ENCODE assay signal across 27 mouse cellular contexts in the genomic region with DNA sequence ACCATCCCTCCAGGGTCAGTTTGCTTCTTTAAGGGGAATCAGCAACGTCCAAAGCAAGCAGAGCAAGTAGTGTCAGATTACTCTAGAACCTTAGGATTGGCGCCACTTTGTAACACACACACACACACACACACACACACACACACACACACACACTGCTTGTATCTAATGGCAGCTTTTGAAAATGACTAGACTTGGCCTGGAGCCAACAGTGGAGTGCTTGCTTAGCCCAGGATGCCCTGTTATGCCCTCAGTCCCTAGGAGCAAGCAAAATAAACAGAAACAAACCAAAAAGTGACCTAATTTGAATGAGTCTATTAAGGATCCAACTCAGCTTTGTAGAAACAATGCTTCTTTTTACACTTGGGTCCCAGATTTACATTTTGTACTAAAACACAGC. TPM values are rescaled to one million over a fixed set of nuclear protein-coding genes. Genes with fewer than 3 reads are reported as not detected.
DNase-seq lines count a peak whose midpoint lies in the region; ATAC-seq lines count a peak whose summit lies in the region.
"Had no signal": no experiment of that assay in that cellular context is flagged by ENCODE, and none has a peak within 500 bp of the region (broad histone marks: within the 10 kb centered on the region; RNA-seq: fewer than 3 reads in every experiment).

No protein-coding gene starts in this region.

- 57% methylated on average over 2 of the region's 2 CpGs for WGBS in midbrain, embryonic 11.5 days
- 53% methylated on average over 2 of the region's 2 CpGs for WGBS in midbrain, embryonic 10.5 days
- 12% methylated on average over 2 of the region's 2 CpGs for WGBS in embryonic facial prominence, embryonic 11.5 days

- no peaks in the 10 kb centered on the region for H3K27me3 ChIP-seq in midbrain, embryonic 11.5 days (ENCODE audit: control insufficient read depth, insufficient read depth, low read length)
- peaks cover 30% of the 10 kb centered on the region for H3K27me3 ChIP-seq in midbrain, embryonic 10.5 days (ENCODE audit: low read depth, poor library complexity, severe bottlenecking)
- no peaks in the 10 kb centered on the region for H3K27me3 ChIP-seq in embryonic facial prominence, embryonic 11.5 days (ENCODE audit: control insufficient read depth, insufficient read depth, low read length)
- H3K27me3 ChIP-seq: forebrain, embryonic 15.5 days had no signal

- H3K4me2 ChIP-seq in midbrain, embryonic 11.5 days, result no peak overlapping the region
- no peak overlapping the region for H3K4me2 ChIP-seq in embryonic facial prominence, embryonic 11.5 days (ENCODE audit: low read depth, low read length)
- H3K4me2 ChIP-seq: forebrain, embryonic 15.5 days had no signal

- H3K9me3 ChIP-seq in midbrain, embryonic 11.5 days (ENCODE audit: control insufficient read depth, low read length), result no peaks in the 10 kb centered on the region
- no peaks in the 10 kb centered on the region for H3K9me3 ChIP-seq in midbrain, embryonic 10.5 days (replicated peaks)
- H3K9me3 ChIP-seq in embryonic facial prominence, embryonic 11.5 days (replicated peaks; ENCODE audit: control insufficient read depth, low read length), result no peaks in the 10 kb centered on the region
- H3K9me3 ChIP-seq: forebrain, embryonic 15.5 days had no signal

- peak; percentile 81 for DNase-seq in midbrain, embryonic 11.5 days (ENCODE audit: low spot score, missing footprints)
- no peak for DNase-seq in midbrain, embryonic 10.5 days (ENCODE audit: low spot score)
- DNase-seq in MN1 (ENCODE audit: low spot score), result peak; percentile 56
- peak; percentile 49 for DNase-seq in embryonic facial prominence, embryonic 11.5 days (ENCODE audit: low spot score)
- DNase-seq in lung, postnatal 14 days, result peak; percentile 64
- DNase-seq in cerebellum, postnatal 14 days, result no peak
- DNase-seq in heart, adult 8-10 months (ENCODE audit: low spot score), result no peak
- DNase-seq: adrenal gland, postnatal 25 days; cerebellum, adult 9-10 months; heart, adult 11 months; layer of hippocampus, postnatal 36 days; thymus, adult 2 months had no signal

- H3K4me3 ChIP-seq in midbrain, embryonic 11.5 days (ENCODE audit: low read depth, low read length), result no peak overlapping the region
- H3K4me3 ChIP-seq in midbrain, embryonic 10.5 days, result no peak overlapping the region
- no peak overlapping the region for H3K4me3 ChIP-seq in embryonic facial prominence, embryonic 11.5 days (ENCODE audit: low read depth, low read length)
- H3K4me3 ChIP-seq: forebrain, embryonic 15.5 days; myocyte had no signal

- H3K27ac ChIP-seq in midbrain, embryonic 11.5 days (ENCODE audit: low read depth, low read length), result no peak overlapping the region
- no peak overlapping the region for H3K27ac ChIP-seq in midbrain, embryonic 10.5 days (replicated peaks)
- no peak overlapping the region for H3K27ac ChIP-seq in embryonic facial prominence, embryonic 11.5 days (replicated peaks; ENCODE audit: low read depth, low read length)
- H3K27ac ChIP-seq: forebrain, embryonic 15.5 days; liver, embryonic 14.5 days had no signal

- no peaks in the 10 kb centered on the region for H3K36me3 ChIP-seq in midbrain, embryonic 11.5 days (ENCODE audit: control insufficient read depth, insufficient read depth, low read length)
- H3K36me3 ChIP-seq in midbrain, embryonic 10.5 days, result no peaks in the 10 kb centered on the region
- no peaks in the 10 kb centered on the region for H3K36me3 ChIP-seq in embryonic facial prominence, embryonic 11.5 days (replicated peaks; ENCODE audit: control insufficient read depth, insufficient read depth, low read depth, low read length)
- H3K36me3 ChIP-seq: forebrain, embryonic 15.5 days had no signal

- no peaks in the 10 kb centered on the region for H3K4me1 ChIP-seq in midbrain, embryonic 11.5 days (ENCODE audit: control insufficient read depth, insufficient read depth, low read length)
- H3K4me1 ChIP-seq in midbrain, embryonic 10.5 days, result peaks cover 7% of the 10 kb centered on the region
- no peaks in the 10 kb centered on the region for H3K4me1 ChIP-seq in embryonic facial prominence, embryonic 11.5 days (ENCODE audit: control insufficient read depth, insufficient read depth, low read length)
- H3K4me1 ChIP-seq: forebrain, embryonic 15.5 days had no signal

- H3K9ac ChIP-seq in midbrain, embryonic 11.5 days (ENCODE audit: low read length), result no peak overlapping the region
- H3K9ac ChIP-seq in embryonic facial prominence, embryonic 11.5 days (replicated peaks; ENCODE audit: low read length), result no peak overlapping the region
- H3K9ac ChIP-seq: forebrain, embryonic 15.5 days; liver, embryonic 14.5 days had no signal

- ATAC-seq in midbrain, embryonic 11.5 days (ENCODE audit: low FRiP score), result no peak
- ATAC-seq in embryonic facial prominence, embryonic 11.5 days (replicated peaks; ENCODE audit: insufficient number of reproducible peaks, low FRiP score, low TSS enrichment, low read depth), result no peak
- no peak for ATAC-seq in frontal cortex, adult (ENCODE audit: low TSS enrichment)
- ATAC-seq: forebrain, embryonic 15.5 days had no signal

RNA-seq across cellular contexts. Expression of a gene that starts 9.7 kb away (rescaled TPM):
- polyA plus RNA-seq in midbrain, embryonic 11.5 days (2014; fragmentation: Nextera tagmentation; extraction: Ambion mirVana), result not detected in 2 replicates
- polyA plus RNA-seq in midbrain, embryonic 10.5 days (2016; fragmentation: Nextera tagmentation; extraction: Ambion mirVana), result not detected in 2 replicates
- 0.08 and 0.11 TPM in 2 replicates for polyA plus RNA-seq in embryonic facial prominence, embryonic 11.5 days (2014; fragmentation: Nextera tagmentation; extraction: Ambion mirVana)
- not detected for total RNA-seq in heart, adult 8-10 months (2022)
- total RNA-seq: adrenal gland, postnatal 25 days; CH12.LX; gastrocnemius, adult 8-10 months; hematopoietic stem cell, adult 5-6 weeks; layer of hippocampus, postnatal 36 days; megakaryocyte-erythroid progenitor cell, adult 5-6 weeks; neutrophil, adult 5-6 weeks had no signal
- polyA plus RNA-seq: forebrain, embryonic 15.5 days; heart, embryonic 14.5 days; kidney, embryonic 14.5 days; large intestine, adult 2 months; limb, embryonic 11.5 days; liver, embryonic 14.5 days; myocyte; small intestine, adult 2 months; urinary bladder, adult 2 months had no signal

RNA-seq across cellular contexts. Expression of a gene that starts 10.1 kb away (rescaled TPM):
- 126 and 128 TPM in 2 replicates for polyA plus RNA-seq in midbrain, embryonic 11.5 days (2014; fragmentation: Nextera tagmentation; extraction: Ambion mirVana)
- polyA plus RNA-seq in midbrain, embryonic 10.5 days (2016; fragmentation: Nextera tagmentation; extraction: Ambion mirVana), result 126 and 138 TPM in 2 replicates
- 157 and 169 TPM in 2 replicates for polyA plus RNA-seq in embryonic facial prominence, embryonic 11.5 days (2014; fragmentation: Nextera tagmentation; extraction: Ambion mirVana)
- total RNA-seq in heart, adult 8-10 months (2022), result 100 to 1,000 TPM in 1 of 4 experiments, 10 to 100 TPM in 3; 94.4 to 103 (median 96.3) TPM

RNA-seq across cellular contexts. Expression of a gene that starts 13.4 kb away (rescaled TPM):
- 15.0 and 16.5 TPM in 2 replicates for polyA plus RNA-seq in midbrain, embryonic 11.5 days (2014; fragmentation: Nextera tagmentation; extraction: Ambion mirVana)
- 22.6 and 24.6 TPM in 2 replicates for polyA plus RNA-seq in midbrain, embryonic 10.5 days (2016; fragmentation: Nextera tagmentation; extraction: Ambion mirVana)
- 17.8 and 18.1 TPM in 2 replicates for polyA plus RNA-seq in embryonic facial prominence, embryonic 11.5 days (2014; fragmentation: Nextera tagmentation; extraction: Ambion mirVana)
- under 1 TPM; 0.22 to 0.80 (median 0.45) TPM for total RNA-seq in heart, adult 8-10 months (2022)
- total RNA-seq: neutrophil, adult 5-6 weeks had no signal

RNA-seq across cellular contexts. Expression of a gene that starts 25.5 kb away (rescaled TPM):
- 31.8 and 32.9 TPM in 2 replicates for polyA plus RNA-seq in midbrain, embryonic 11.5 days (2014; fragmentation: Nextera tagmentation; extraction: Ambion mirVana)
- 41.7 and 47.0 TPM in 2 replicates for polyA plus RNA-seq in midbrain, embryonic 10.5 days (2016; fragmentation: Nextera tagmentation; extraction: Ambion mirVana)
- 34.7 and 37.8 TPM in 2 replicates for polyA plus RNA-seq in embryonic facial prominence, embryonic 11.5 days (2014; fragmentation: Nextera tagmentation; extraction: Ambion mirVana)
- 10 to 100 TPM in 3 of 4 experiments, 1 to 10 TPM in 1; 9.8 to 11.7 (median 10.8) TPM for total RNA-seq in heart, adult 8-10 months (2022)

RNA-seq across cellular contexts. Expression of a gene that starts 41.0 kb away (rescaled TPM):
- polyA plus RNA-seq in midbrain, embryonic 11.5 days (2014; fragmentation: Nextera tagmentation; extraction: Ambion mirVana), result 0.11 TPM in 1 of 2 replicates, not detected in the other
- 0.10 TPM in 1 of 2 replicates, not detected in the other for polyA plus RNA-seq in midbrain, embryonic 10.5 days (2016; fragmentation: Nextera tagmentation; extraction: Ambion mirVana)
- polyA plus RNA-seq in embryonic facial prominence, embryonic 11.5 days (2014; fragmentation: Nextera tagmentation; extraction: Ambion mirVana), result 0.32 TPM in 1 of 2 replicates, not detected in the other
- not detected for total RNA-seq in heart, adult 8-10 months (2022)
- total RNA-seq: adrenal gland, postnatal 25 days; CH12.LX; hematopoietic stem cell, adult 5-6 weeks; megakaryocyte-erythroid progenitor cell, adult 5-6 weeks; neutrophil, adult 5-6 weeks had no signal
- polyA plus RNA-seq: kidney, embryonic 14.5 days; large intestine, adult 2 months; liver, embryonic 14.5 days; myocyte; small intestine, adult 2 months had no signal

Comparison
In these comparisons a context has a peak if more than half of its experiments do, and no peak if none do; other contexts are left out.
1. DNase-seq: peak in midbrain, embryonic 11.5 days (single experiment), MN1 (single experiment), embryonic facial prominence, embryonic 11.5 days (single experiment) and lung, postnatal 14 days (single experiment); none in midbrain, embryonic 10.5 days (single experiment), cerebellum, postnatal 14 days (0 of 2) and heart, adult 8-10 months (single experiment).